Mouse (Mus musculus) C2C12 (cell line): ENCODE data around the gene Pax9.

Experiments used
- CEBPB ChIP-seq: IDR thresholded peaks from one replicate; pipeline ENCODE4 v1.6.1; 2011; ENCODE audit warnings: low read depth, mild to moderate bottlenecking, control low read depth, moderate library complexity
- CTCF ChIP-seq: IDR thresholded peaks from one replicate; pipeline ENCODE4 v1.5.1; 2011; ENCODE audit not compliant: control insufficient read depth, insufficient read depth, insufficient read length

DNA sequence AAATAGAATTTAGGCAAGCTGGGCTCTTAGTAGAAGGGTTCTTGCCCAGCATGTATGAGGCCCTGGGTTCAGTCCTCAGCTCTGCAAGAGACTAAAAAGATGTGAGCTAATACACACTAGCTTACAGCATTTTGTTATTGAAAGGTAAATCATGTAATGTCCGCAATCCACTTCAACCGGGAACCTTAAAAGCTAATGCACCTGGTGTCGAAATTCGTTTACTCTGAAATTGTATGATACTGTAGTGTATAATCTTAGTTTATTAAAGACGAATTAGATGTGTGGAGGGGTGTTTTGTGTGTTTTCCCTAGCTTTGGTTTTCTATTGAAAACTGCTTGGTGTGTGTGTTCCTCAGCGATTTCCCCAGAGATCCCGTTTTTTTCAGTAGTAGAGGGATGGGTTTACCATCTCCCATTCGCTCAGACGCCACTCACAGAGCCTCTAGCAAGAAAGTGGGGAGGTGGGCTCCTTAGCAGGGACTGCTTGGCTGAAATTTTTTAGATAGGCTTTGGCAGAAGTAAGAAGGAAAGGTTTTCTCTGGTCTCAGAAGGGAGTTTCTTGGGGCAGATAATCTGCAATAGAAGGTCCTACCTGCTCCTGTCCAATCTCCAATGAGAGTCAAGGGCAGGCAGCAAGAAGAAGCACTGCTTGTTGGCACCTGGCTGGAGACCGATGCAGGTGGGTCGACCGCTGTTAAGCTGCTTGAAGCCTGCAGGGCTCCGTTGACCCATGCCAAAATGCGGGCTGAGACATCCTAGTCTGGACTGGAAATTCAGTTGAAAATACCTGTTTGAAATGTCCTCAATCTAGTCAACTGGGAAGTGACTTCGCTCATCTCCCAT lies 3.7 kb upstream of the Pax9 start:
- TF ChIP-seq CEBPB (no peak), CTCF (no peak)
